Mouse (Mus musculus) kidney, postnatal 25 days (tissue): ENCODE measurements around the gene 2010111I01Rik.

Experiments
- DNase-seq, 2 experiments: peaks; one replicate each; pipeline ENCODE4 v3.0.0; 2021; ENCODE audit warnings: mixed read lengths in 2 of 2

2010111I01Rik gene

GRCm38 (mm10) chr13:63268776-63269175 is 304.1 kb downstream of the 2010111I01Rik start:
- no peak for DNase-seq

- DNase-seq, result no peak
These were observed 305.5 kb downstream of the 2010111I01Rik start for GRCm38 (mm10) chr13:63270191-63270590.

GRCm38 (mm10) chr13:63272017-63272601 is 307.4 kb downstream of the 2010111I01Rik start:
- peak; percentile 60 to 71 for DNase-seq

- peak; percentile 83 to 91 for DNase-seq
These were observed 308.0 kb downstream of the 2010111I01Rik start for GRCm38 (mm10) chr13:63272602-63273229.

- no peak for DNase-seq
These were observed 309.2 kb downstream of the 2010111I01Rik start for GRCm38 (mm10) chr13:63273859-63274258.

GRCm38 (mm10) chr13:63274488-63275166 is 309.9 kb downstream of the 2010111I01Rik start:
- DNase-seq, result no peak

GRCm38 (mm10) chr13:63276389-63276788 is 311.7 kb downstream of the 2010111I01Rik start:
- DNase-seq, result no peak

- no peak for DNase-seq
These were observed 312.6 kb downstream of the 2010111I01Rik start for GRCm38 (mm10) chr13:63277316-63277715.

- DNase-seq, result peak; percentile 55 to 64
These were observed 313.5 kb downstream of the 2010111I01Rik start for GRCm38 (mm10) chr13:63278141-63278631.

GRCm38 (mm10) chr13:63278796-63279475 is 314.2 kb downstream of the 2010111I01Rik start:
- peak; percentile 46 to 75 for DNase-seq

GRCm38 (mm10) chr13:63279807-63280206 is 315.1 kb downstream of the 2010111I01Rik start:
- no peak for DNase-seq

- peak in 1 of 2 experiments; percentile 33 for DNase-seq
These were observed 315.7 kb downstream of the 2010111I01Rik start for GRCm38 (mm10) chr13:63280344-63280743.

- DNase-seq, result peak in 1 of 2 experiments; percentile 29
These were observed 316.5 kb downstream of the 2010111I01Rik start for GRCm38 (mm10) chr13:63281206-63281605.

GRCm38 (mm10) chr13:63283236-63283635 is 318.5 kb downstream of the 2010111I01Rik start:
- no peak for DNase-seq

GRCm38 (mm10) chr13:63284748-63285147 is 320.1 kb downstream of the 2010111I01Rik start:
- no peak for DNase-seq

- no peak for DNase-seq
These were observed 321.9 kb downstream of the 2010111I01Rik start for GRCm38 (mm10) chr13:63286483-63287102.

- DNase-seq, result no peak
These were observed 324.5 kb downstream of the 2010111I01Rik start for GRCm38 (mm10) chr13:63289152-63289551.

- no peak for DNase-seq
These were observed 325.0 kb downstream of the 2010111I01Rik start for GRCm38 (mm10) chr13:63289687-63290086.

- DNase-seq, result no peak
These were observed 325.4 kb downstream of the 2010111I01Rik start for GRCm38 (mm10) chr13:63290126-63290525.

- DNase-seq, result no peak
These were observed 326.3 kb downstream of the 2010111I01Rik start for GRCm38 (mm10) chr13:63291016-63291415.

- DNase-seq, result no peak
These were observed 329.0 kb downstream of the 2010111I01Rik start for GRCm38 (mm10) chr13:63293647-63294046.

- peak; percentile 73 to 81 for DNase-seq
These were observed 329.9 kb downstream of the 2010111I01Rik start for GRCm38 (mm10) chr13:63294359-63295193.
